Mouse (Mus musculus) T-cell, adult 2 months (primary cell): Measurements from ENCODE around the gene Ywhag.

Source experiments
- DNase-seq: peaks from one replicate; pipeline ENCODE4 v3.0.0; 2022; ENCODE audit warnings: low spot score

Gene Ywhag

GRCm38 (mm10) chr5:135888405-135889215 lies 45.8 kb downstream of the Ywhag start:
- DNase-seq: no peak

GRCm38 (mm10) chr5:135887675-135888102 lies 46.7 kb downstream of the Ywhag start, which contains the start of gene Hspb1:
Gene Hspb1 (plus strand): TSS chr5:135887919.
- DNase-seq: no peak

- no peak for DNase-seq
These were observed 49.8 kb downstream of the Ywhag start for GRCm38 (mm10) chr5:135884641-135885040.

GRCm38 (mm10) chr5:135879449-135880158 lies 54.8 kb downstream of the Ywhag start:
- no peak for DNase-seq

GRCm38 (mm10) chr5:135877831-135878231 lies 56.6 kb downstream of the Ywhag start:
- no peak for DNase-seq

DNA sequence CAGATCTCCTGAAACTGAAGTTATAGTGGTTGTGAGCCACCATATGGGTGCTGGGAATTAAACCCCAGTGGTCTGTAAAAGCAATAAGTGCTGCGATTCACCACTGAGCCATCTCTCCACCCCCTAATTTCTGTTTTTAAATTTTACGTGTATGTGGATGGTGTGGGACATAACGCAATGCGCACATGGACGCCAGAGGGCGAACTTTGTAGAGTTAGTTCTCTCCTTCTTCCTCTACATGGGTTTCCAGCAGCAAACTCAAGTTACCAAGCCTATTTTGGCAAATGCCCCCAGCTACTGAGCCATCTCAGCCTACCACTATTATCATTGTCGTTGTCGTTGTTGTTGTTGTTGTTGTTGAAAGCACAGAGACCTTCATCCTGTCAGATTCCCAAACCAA lies 57.2 kb downstream of the Ywhag start:
- peak; percentile 31 for DNase-seq

DNA sequence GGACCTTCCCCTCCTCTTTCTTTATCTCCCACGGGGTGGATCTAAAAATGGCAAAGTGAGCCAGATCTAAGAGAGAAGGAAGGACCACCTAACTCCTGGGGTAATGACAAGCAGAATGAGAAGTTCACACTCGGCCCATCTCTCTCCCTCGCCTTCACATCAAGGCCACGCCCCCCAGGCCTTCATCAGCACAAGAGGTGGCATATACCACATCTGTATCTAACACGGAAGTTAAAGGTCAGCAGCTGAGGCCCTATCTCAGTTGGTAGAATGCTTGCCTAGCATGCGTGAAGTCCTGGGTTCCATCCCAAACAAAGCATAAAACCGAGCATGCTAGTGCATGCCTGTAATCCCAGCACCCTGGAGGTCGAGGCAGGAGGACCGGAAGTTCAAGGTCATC lies 60.7 kb downstream of the Ywhag start:
- no peak for DNase-seq

DNA sequence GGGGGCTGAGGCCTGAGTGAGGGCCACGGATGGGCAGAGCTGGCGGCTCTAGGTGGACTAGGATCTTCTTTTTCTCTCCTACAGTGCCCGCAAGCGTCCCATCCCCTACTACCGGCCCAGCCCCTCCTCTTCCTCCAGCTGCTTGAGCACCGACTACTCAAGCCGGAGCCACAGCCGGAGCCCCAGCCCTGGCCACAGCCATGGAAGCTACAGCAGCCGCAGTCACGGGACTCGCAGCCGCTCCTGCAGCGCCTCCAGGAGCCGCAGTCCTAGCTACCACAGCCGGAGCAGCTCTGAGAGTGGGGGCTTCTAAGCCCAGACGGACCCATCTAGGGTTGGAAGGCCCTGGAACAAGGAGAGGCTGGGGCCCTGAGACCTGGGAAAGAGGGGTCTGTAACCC lies 61.4 kb downstream of the Ywhag start:
- no peak for DNase-seq

- DNase-seq: no peak
These were observed 63.9 kb downstream of the Ywhag start for GRCm38 (mm10) chr5:135870505-135870904.

DNA sequence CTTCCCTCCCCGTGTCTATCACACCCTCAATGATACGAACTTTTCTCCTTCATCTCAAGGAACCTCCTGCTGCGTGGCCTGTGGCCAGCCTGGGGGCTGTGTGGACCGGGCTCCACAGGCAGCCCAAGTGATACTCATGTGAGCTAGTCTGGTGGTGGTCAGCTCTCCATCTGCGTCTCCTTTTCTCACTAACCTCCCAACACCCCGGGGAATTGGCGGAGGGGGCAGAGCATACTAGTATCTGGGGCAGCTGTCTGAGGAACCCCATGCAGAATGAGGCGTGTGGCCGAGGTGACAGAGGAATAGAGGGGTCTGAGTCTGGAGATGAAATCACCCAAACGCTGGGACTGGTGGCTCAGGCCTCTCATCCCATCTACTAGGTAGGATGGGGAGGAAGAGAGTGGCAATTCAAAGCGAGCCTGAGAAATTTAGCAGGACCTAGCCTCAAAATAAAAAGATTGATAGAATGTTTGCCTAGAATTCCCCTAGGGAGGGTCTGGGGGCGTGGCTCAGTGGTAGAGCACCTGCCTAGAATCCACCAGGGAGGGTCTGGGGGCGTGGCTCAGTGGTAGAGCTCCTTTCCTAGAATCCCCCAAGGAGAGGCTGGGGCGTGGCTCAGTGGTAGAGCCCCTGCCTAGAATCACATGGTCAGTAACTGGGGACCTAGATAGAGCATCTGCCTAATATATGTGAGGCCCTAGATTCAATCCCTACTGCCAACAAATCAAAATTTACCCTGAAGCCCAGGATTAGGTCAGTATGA lies 64.6 kb downstream of the Ywhag start:
- no peak for DNase-seq

DNA sequence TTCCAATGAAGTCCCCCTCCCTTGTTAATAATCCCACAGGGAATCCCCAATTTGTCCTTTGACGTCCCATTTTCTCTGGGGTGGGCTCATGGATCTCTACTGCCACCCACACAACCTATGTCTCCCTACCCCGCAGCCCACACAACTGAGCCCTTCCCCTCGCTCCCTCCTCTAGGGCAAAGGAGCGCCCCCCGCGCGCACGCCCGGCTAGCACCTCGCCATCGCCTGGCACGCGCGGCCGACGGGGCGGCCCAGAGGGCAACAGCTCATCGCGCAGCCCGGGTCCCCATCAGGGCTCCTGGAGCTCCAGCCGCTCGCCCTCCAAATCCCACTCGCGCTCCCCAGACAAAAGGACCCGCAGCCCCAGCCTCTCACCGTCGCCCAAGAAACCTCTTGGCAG lies 65.8 kb downstream of the Ywhag start:
- DNase-seq: no peak

DNA sequence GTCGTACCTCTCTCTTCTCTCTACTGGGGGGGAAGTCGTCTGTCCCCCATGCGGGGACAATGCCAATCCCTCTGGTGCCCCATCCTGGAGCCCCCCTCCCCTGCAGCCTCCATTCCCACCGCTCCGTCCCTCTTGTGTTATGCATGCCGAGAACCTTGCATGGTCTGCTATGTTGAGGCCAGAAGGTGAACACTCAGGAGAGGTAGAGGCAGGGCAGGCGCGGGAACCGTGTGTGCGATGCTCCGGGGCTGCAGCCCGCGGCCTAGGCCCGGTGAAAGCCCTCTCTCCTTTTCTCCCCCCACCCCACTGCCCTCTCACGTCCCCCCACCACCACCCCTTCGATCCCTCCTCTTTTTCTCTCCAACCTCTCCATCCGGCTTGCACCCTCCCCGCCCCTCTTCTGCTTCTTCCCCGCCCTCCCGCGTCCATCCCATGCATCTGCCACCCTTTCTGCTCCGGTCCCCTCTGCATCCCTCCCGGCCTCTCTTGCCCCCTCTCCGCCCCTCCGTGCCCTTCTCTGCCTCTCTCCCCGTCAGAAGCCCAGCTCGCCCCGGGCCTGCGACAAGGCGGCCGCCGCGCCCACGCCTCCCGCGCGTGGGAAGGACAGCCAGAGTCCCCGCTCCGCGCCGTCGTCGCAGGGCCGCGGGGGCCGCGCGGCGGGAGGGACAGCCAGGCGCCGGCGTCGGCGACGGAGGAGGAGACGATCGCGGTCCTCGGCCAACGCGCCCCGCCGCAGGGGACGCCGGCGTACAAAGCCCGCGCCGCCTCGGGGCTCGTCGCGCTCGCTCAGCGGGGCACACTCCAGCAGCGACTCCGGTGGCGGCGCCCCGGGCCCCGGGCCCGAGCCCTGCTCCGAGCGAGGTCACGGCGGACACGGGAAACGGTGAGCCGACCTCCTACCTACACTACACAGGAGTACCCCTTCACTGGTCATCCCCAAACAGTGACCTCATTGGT lies 66.5 kb downstream of the Ywhag start:
- DNase-seq: no peak

DNA sequence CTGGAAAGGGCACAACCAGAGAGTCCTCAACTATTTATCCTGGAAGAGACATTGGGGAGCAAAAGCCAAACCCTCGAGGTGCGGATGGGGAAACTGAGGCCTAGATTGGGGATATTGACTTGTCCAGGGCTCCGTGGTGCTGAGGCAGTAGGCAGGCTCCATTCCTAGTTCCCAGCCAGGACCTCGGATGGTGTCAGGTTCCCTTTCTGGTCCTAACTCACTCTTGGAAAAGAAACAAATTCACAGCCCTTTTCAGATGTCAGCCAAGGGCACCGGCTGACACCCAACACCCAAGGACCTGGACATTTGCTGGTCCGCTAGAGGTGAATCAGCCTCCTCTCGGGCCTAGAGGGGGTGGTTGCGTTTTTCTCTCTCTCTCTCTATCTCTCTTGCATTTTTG lies 67.8 kb downstream of the Ywhag start:
- DNase-seq: no peak
